18 mouse cellular contexts compared by ENCODE assay signal in the genomic region with DNA sequence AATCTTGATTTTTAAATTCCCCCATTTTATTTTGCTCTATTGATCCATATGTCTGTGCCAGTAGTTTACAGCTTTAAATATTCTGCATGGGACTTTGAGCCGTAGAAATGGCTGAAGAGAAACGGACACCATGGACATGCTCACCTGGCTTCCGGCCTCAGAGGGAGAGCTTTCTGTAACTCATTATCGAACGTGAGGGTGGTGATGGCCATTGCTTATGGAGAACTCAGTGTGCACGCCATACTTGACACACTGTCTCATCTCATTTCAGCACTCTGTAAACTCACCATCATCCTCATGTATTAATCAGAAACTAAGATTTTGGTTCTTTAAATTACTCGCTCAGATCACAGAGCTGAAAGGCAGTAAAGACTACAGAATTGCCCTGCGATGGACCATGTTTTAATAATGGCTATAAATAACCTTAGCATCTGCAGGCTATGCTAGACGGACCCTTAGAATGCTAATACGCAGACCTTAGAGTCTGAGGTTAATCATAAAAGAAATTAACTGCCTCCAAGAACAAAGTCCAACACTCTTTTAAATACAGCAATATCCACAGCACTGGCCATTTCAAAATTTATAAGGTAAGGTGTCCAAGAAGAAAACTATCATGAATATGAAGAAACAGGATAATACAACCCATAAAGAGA.
"Had no signal": no experiment of that assay in that cellular context is flagged by ENCODE, and none has a peak within 500 bp of the region (broad histone marks: within the 10 kb centered on the region; RNA-seq: fewer than 3 reads in every experiment).

No protein-coding gene starts in this region.

- H3K36me3 ChIP-seq: limb, embryonic 10.5 days; limb, embryonic 13.5 days; liver, embryonic 12.5 days; liver, embryonic 15.5 days; lung, embryonic 15.5 days; midbrain, embryonic 12.5 days; midbrain, embryonic 15.5 days; neural tube, embryonic 12.5 days had no signal

- H3K4me3 ChIP-seq: limb, embryonic 10.5 days; limb, embryonic 13.5 days; liver, embryonic 12.5 days; liver, embryonic 15.5 days; lung, embryonic 15.5 days; megakaryocyte, embryonic 14.5 days; midbrain, embryonic 12.5 days; midbrain, embryonic 15.5 days; neural tube, embryonic 12.5 days had no signal

- H3K4me1 ChIP-seq: liver, embryonic 12.5 days; liver, embryonic 15.5 days; lung, embryonic 15.5 days; midbrain, embryonic 15.5 days; neural tube, embryonic 12.5 days had no signal

- H3K4me2 ChIP-seq: limb, embryonic 13.5 days; liver, embryonic 12.5 days; liver, embryonic 15.5 days; lung, embryonic 15.5 days; midbrain, embryonic 12.5 days; midbrain, embryonic 15.5 days; neural tube, embryonic 12.5 days had no signal

- H3K27me3 ChIP-seq: liver, embryonic 12.5 days; liver, embryonic 15.5 days; lung, embryonic 15.5 days; midbrain, embryonic 12.5 days; midbrain, embryonic 15.5 days; neural tube, embryonic 12.5 days had no signal

- ATAC-seq: hindbrain, embryonic 16.5 days; liver, embryonic 12.5 days; midbrain, embryonic 15.5 days had no signal

- DNase-seq: liver; lung, adult 18-20 months; lung, postnatal 10 days; lung, postnatal 36 days; thymus, adult 2 months; thymus, postnatal 14 days; thymus, postnatal 4 days had no signal

- H3K9me3 ChIP-seq: limb, embryonic 10.5 days; limb, embryonic 13.5 days; liver, embryonic 12.5 days; liver, embryonic 15.5 days; lung, embryonic 15.5 days; megakaryocyte, embryonic 14.5 days; midbrain, embryonic 12.5 days; midbrain, embryonic 15.5 days; neural tube, embryonic 12.5 days had no signal

- H3K9ac ChIP-seq: limb, embryonic 13.5 days; liver, embryonic 12.5 days; liver, embryonic 15.5 days; lung, embryonic 15.5 days; midbrain, embryonic 12.5 days; midbrain, embryonic 15.5 days; neural tube, embryonic 12.5 days had no signal

- H3K27ac ChIP-seq: limb, embryonic 10.5 days; limb, embryonic 13.5 days; liver, embryonic 12.5 days; liver, embryonic 15.5 days; lung, embryonic 15.5 days; midbrain, embryonic 12.5 days; midbrain, embryonic 15.5 days; neural tube, embryonic 12.5 days; stomach, postnatal 0 days had no signal
